Mouse (Mus musculus) spleen, adult 2 months (tissue): ENCODE data around the gene 4930524B15Rik.

Source experiments
- CTCF ChIP-seq: fragments of 200-500 bp; IDR thresholded peaks from 2 replicates; pipeline ENCODE4 v1.5.1; 2011; ENCODE audit warnings: mild to moderate bottlenecking, inconsistent platforms; ENCODE audit not compliant: insufficient read depth, insufficient read length, insufficient replicate concordance; ENCODE audit errors: extremely low read depth
- POLR2A ChIP-seq: fragments of 200-500 bp; IDR thresholded peaks from 2 replicates; pipeline ENCODE4 v1.6.1; 2011; ENCODE audit warnings: low read depth, low read length, inconsistent platforms

DNA sequence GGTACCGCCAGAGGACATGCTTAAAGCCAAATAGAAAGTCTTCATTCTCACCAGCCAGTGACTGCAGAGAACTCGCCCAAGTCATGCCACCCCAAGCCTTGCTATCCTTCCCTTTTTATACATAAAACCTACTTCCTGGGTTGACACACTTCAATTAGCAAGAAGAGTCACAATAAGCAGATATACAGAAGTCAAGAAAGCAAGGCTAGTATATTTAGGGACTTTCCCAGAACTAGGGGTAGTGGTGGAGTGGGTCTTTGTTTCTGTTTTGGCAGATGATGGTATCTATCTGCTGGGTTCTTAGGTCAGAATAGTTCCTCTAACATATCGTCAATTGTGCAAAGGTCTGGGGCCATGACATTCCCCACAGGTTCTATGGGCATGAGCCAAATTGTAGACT, 27.1 kb downstream of the 4930524B15Rik start:
- no peak for TF ChIP-seq CTCF
- TF ChIP-seq POLR2A = no peak
